Mouse (Mus musculus): ENCODE measurements around the gene C1s1.
"Not testable (repeated sequence)": the region's sequence is repeated elsewhere in the genome, so short reads cannot be mapped to it uniquely, and the experiment has no call there.

C1s1 gene

GRCm38 (mm10) chr6:124542284-124542683, at the start of gene C1s1:
Gene C1s1, minus strand, starts transcription at chr6:124542359.
- POLR2A ChIA-PET = interaction anchor here in 3 of 4 experiments (0.6 to 2.0 kb wide), 5 partner anchors 49 to 65 kb away, joined by 3 to 10 read pairs (median 4); partner anchors contain the start of gene C1rl (in 2 of the 3)

GRCm38 (mm10) chr6:124588771-124589170, 46.6 kb upstream of the C1s1 start:
- CTCF ChIA-PET = interaction anchor here in 1 of 4 experiments (0.7 kb wide), 1 partner anchor 116 kb away, joined by 6 read pairs; no protein-coding TSS in a partner anchor
- POLR2A ChIA-PET = interaction anchor here in 1 of 4 experiments (0.7 kb wide), 1 partner anchor 58 kb away, joined by 5 read pairs; no protein-coding TSS in a partner anchor

More at GRCm38 (mm10) chr6:124542284-124542683, at the start of gene C1s1:
- CTCF ChIA-PET = interaction anchor here (0.5 to 1.6 kb wide), 13 partner anchors 15 to 389 kb away, joined by 3 to 9 read pairs (median 4); partner anchors contain the start of genes C1rl (in 3 of the 4) and Mlf2 (in 1 of the 4)

- ChIA-PET CTCF (no interaction called here), POLR2A (no interaction called here)
Observed at GRCm38 (mm10) chr6:124586266-124586665, 44.1 kb upstream of the C1s1 start.

GRCm38 (mm10) chr6:124585761-124586160, 43.6 kb upstream of the C1s1 start:
- ChIA-PET POLR2A (no interaction called here), CTCF (no interaction called here)

GRCm38 (mm10) chr6:124584935-124585334, 42.8 kb upstream of the C1s1 start:
- CTCF ChIA-PET = interaction anchor here in 1 of 4 experiments (0.5 kb wide), 1 partner anchor 255 kb away, joined by 6 read pairs; no protein-coding TSS in a partner anchor

GRCm38 (mm10) chr6:124582231-124582630, 40.1 kb upstream of the C1s1 start:
- POLR2A ChIA-PET = no interaction called here
- CTCF ChIA-PET = interaction anchor here in 2 of 4 experiments (0.6 kb wide), 2 partner anchors 287 to 1997 kb away, joined by 3 read pairs; no protein-coding TSS in a partner anchor

More at GRCm38 (mm10) chr6:124584935-124585334, 42.8 kb upstream of the C1s1 start:
- POLR2A ChIA-PET = no interaction called here

- CTCF ChIA-PET, POLR2A ChIA-PET: not testable (repeated sequence)
Observed at GRCm38 (mm10) chr6:124580155-124580554, 38.0 kb upstream of the C1s1 start.

GRCm38 (mm10) chr6:124575155-124575678, 33.1 kb upstream of the C1s1 start:
- CTCF ChIA-PET, POLR2A ChIA-PET: not testable (repeated sequence)

- POLR2A ChIA-PET = no interaction called here
- CTCF ChIA-PET = interaction anchor here in 3 of 4 experiments (0.7 to 1.6 kb wide), 4 partner anchors 58 to 321 kb away, joined by 3 to 8 read pairs (median 3); partner anchors contain the start of gene C1ra (in 1 of the 3)
Observed at GRCm38 (mm10) chr6:124570026-124570425, 27.9 kb upstream of the C1s1 start, which contains the start of gene C1rb. Gene C1rb, plus strand, starts transcription at chr6:124570294.

- POLR2A ChIA-PET, CTCF ChIA-PET: not testable (repeated sequence)
Observed at GRCm38 (mm10) chr6:124561611-124562010, 19.5 kb upstream of the C1s1 start.

- POLR2A ChIA-PET, CTCF ChIA-PET: not testable (repeated sequence)
Observed at GRCm38 (mm10) chr6:124561156-124561555, 19.0 kb upstream of the C1s1 start.

GRCm38 (mm10) chr6:124555956-124556355, 13.8 kb upstream of the C1s1 start:
- CTCF ChIA-PET = interaction anchor here in 1 of 4 experiments (0.6 kb wide), 1 partner anchor 15 kb away, joined by 3 read pairs; no protein-coding TSS in a partner anchor
- POLR2A ChIA-PET = interaction anchor here in 1 of 4 experiments (0.5 to 0.6 kb wide), 2 partner anchors 106 to 207 kb away, joined by 3 to 7 read pairs; no protein-coding TSS in a partner anchor

- ChIA-PET POLR2A (interaction anchor here in 1 of 4 experiments (1.0 kb wide), 1 partner anchor 73 kb away, joined by 3 read pairs; no protein-coding TSS in a partner anchor), CTCF (interaction anchor here in 2 of 4 experiments (0.8 to 1.2 kb wide), 2 partner anchors 74 to 80 kb away, joined by 3 to 4 read pairs; no protein-coding TSS in a partner anchor)
Observed at GRCm38 (mm10) chr6:124552766-124553165, 10.6 kb upstream of the C1s1 start.

GRCm38 (mm10) chr6:124549023-124549550, 6.9 kb upstream of the C1s1 start:
- ChIA-PET POLR2A (interaction anchor here in 2 of 4 experiments (0.6 kb wide), 2 partner anchors 41 to 106 kb away, joined by 3 to 5 read pairs; no protein-coding TSS in a partner anchor), CTCF (no interaction called here)

- CTCF ChIA-PET = interaction anchor here in 1 of 4 experiments (0.6 kb wide), 1 partner anchor 82 kb away, joined by 4 read pairs; no protein-coding TSS in a partner anchor
- POLR2A ChIA-PET = not testable (repeated sequence)
Observed at GRCm38 (mm10) chr6:124547979-124548378, 5.8 kb upstream of the C1s1 start.

- ChIA-PET POLR2A (interaction anchor here in 1 of 4 experiments (0.7 kb wide), 1 partner anchor 128 kb away, joined by 4 read pairs; no protein-coding TSS in a partner anchor), CTCF (no interaction called here)
Observed at GRCm38 (mm10) chr6:124545425-124545824, 3.3 kb upstream of the C1s1 start.

- ChIA-PET POLR2A (no interaction called here), CTCF (no interaction called here)
Observed at GRCm38 (mm10) chr6:124544466-124544865, 2.3 kb upstream of the C1s1 start.

GRCm38 (mm10) chr6:124541176-124541575, 983 bp downstream of the C1s1 start:
- CTCF ChIA-PET, POLR2A ChIA-PET: not testable (repeated sequence)

GRCm38 (mm10) chr6:124536125-124536829, 5.9 kb downstream of the C1s1 start:
- ChIA-PET CTCF (interaction anchor here in 1 of 4 experiments (0.7 kb wide), 1 partner anchor 52 kb away, joined by 4 read pairs; no protein-coding TSS in a partner anchor), POLR2A (interaction anchor here in 1 of 4 experiments (0.7 kb wide), 1 partner anchor 30 kb away, joined by 10 read pairs; no protein-coding TSS in a partner anchor)
